Mouse (Mus musculus) cortical plate, adult 2 months (tissue): ENCODE measurements around the gene Anapc15-ps.

Source experiments
- CTCF ChIP-seq: fragments of 200-500 bp; IDR thresholded peaks from 2 replicates; pipeline ENCODE4 v1.5.1; 2011; ENCODE audit warnings: mild to moderate bottlenecking, control low read depth, low read length; ENCODE audit not compliant: insufficient read depth; ENCODE audit errors: extremely low read depth
- POLR2A ChIP-seq: fragments of 200-500 bp; IDR thresholded peaks from 2 replicates; pipeline ENCODE4 v1.6.1; 2011; ENCODE audit warnings: mild to moderate bottlenecking, low read length, control low read depth; ENCODE audit not compliant: insufficient read depth; ENCODE audit errors: extremely low read depth

- no peak for TF ChIP-seq CTCF
- TF ChIP-seq POLR2A: no peak
These were observed 46.2 kb upstream of the Anapc15-ps start for GRCm38 (mm10) chr10:95719472-95719871.
